Mouse (Mus musculus): ENCODE results near the gene Lancl1. TPM values are rescaled to one million over a fixed set of nuclear protein-coding genes. Genes with fewer than 3 reads are reported as not detected.

Lancl1 gene
- polyA plus RNA-seq, 1 experiment from 2014 or later = 133 TPM

DNA sequence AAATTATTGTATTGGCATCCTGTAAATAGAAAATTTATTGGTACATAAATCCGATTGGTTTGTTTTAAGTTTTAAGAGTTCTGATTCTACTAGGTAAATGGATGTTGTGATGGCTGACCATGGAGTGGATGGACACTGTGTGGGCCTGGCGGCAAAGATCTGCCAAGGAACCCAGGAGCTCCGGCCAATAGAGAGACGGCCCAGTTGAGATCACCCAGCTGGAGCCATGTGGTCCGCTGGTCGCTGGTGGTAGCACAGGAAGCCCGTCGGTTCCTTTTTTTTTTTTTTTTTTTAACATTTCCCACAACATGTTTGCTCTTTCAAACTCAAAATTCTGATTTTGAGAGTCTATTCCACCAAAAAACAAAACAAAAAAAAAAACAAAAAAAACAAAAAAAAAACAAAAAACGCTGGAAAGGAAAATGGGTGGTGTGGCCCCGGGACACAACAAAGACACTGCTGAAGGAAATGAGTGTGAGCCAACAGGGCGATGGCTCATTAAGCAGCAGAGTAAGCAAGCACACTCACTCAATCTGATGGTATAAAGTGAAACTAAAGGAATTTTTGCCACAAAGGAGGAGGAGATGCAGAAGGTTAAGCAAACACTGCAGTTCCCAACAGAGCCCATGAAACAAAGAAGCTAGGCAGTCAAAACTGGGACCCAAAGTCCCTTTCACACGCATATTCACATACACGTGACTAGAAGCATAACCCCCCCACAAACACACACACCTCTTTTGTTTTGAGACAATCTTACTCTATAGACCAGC is 21.4 kb downstream of the Lancl1 start:
- DNase-seq (ENCODE audit: low spot score) = no peak

DNA sequence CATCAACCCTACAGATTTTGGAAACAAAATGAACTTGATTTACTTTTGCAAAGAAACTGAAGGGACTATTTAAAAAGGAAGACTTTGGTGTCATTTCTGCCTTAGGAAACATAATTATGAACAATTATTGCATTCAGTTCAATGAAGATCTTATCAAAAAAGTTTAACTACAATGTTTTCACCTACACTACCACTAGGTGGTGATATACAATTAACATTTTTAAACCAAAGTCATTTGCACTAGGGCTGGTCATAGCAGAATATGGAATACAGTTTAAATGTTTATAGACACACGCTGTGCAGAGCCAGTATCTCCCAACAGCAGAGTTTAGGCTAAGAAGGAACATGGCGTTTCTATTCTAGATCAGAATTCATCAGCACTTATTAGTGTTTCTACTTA is 24.5 kb downstream of the Lancl1 start:
- DNase-seq (ENCODE audit: low spot score) = peak; percentile 5

GRCm38 (mm10) chr1:67010520-67010919 is 28.2 kb downstream of the Lancl1 start:
- no peak for DNase-seq (ENCODE audit: low spot score)

- DNase-seq (ENCODE audit: low spot score) = no peak
Observed at GRCm38 (mm10) chr1:67003699-67004098, 35.0 kb downstream of the Lancl1 start.

GRCm38 (mm10) chr1:67002226-67002625 is 36.4 kb downstream of the Lancl1 start:
- DNase-seq (ENCODE audit: low spot score) = no peak

GRCm38 (mm10) chr1:67001367-67001766 is 37.3 kb downstream of the Lancl1 start:
- no peak for DNase-seq (ENCODE audit: low spot score)

DNA sequence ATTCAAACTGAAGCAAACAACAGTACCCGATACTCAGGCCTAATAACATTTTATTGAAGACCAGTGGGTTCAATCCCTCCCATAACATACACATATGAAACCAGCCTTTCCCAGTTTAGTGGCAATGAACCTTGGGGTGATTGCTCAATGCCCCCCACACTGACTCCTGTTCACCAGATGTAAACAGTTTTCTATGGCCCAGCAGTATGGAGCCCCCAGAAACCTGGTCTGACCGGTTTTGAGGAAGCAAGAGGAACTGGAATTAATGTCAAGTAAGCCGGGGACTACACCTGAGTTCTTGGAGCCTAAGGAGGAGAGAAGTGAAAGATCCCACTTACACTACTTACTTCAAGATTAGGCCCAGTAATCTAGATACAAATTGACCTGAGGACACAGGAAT is 38.2 kb downstream of the Lancl1 start:
- no peak for DNase-seq (ENCODE audit: low spot score)

DNA sequence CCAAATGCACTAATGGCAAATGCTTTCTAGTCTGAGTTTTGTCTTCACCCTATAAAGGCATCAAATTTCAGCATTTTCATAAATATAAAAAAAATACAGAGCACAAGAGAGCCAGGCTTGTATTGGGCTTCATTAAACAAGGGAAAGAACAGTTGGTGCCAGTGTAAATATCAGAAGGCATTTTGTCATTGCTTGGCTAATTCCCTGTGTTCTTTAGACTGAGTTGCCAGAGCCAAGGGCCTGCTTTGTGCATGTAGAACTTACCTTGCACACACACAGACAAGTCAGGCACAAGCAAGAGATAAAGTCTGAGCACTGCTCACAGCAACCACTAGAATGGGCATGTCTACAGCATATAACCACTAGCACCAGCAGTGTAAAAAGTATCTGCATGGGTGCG is 40.1 kb downstream of the Lancl1 start:
- DNase-seq (ENCODE audit: low spot score) = no peak

DNA sequence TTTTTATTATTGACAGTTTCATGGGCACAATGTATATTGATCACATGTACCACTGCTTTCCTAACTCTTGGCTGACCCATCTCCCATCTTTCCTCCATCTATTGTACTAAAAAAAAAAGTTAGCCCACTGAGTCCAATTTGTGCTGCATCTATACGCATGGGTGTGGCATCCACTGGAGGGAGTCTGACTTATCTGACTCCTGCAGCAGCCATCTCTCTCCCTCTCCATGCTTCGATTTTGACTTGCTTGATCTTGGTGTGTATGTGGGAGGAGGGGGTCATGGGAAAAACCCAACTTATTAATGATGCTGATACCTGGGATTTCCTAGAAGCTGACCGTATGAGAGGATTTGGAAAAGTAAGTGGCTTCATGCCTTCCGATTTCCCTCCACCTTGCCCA is 40.5 kb downstream of the Lancl1 start:
- DNase-seq (ENCODE audit: low spot score) = no peak

DNA sequence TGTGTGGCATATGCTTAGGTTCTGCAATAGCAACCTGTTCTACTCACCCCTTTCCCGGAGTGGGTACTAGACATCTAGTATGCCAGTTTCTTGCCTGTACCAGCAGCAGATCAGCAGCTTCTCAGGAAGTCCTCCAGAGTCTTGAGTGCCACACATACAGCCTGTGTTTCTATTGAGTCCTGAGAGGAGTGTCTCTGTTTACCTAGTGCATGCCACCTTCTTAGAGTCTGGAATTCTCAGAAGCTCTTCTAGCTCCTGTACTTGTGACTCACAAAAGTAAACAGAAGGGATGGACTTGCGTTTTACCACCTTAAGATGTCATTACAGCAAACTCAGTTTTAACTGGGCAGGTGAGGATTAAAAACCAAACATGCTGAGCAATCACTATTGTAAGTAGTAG is 41.9 kb downstream of the Lancl1 start:
- DNase-seq (ENCODE audit: low spot score) = no peak

DNA sequence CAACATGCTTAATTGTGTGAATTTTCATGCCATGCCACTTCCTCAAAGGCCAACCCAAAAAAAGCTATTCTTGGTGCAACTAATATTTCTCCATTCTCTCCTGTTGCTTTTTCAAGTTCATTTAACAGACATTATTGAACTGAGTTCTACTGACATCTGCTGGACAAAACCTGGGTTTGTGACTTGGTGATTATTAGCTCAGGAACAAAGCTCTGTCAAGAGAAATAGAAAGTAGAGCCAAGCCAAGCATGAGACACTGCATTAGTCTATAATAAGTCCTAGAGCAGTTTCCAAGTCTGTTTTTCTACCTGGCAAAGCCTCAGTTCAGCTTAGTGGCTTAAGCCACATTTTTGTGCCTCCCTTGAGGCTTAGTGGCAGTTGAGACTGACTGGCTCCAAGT is 45.9 kb downstream of the Lancl1 start:
- no peak for DNase-seq (ENCODE audit: low spot score)

GRCm38 (mm10) chr1:66987558-66988190 is 51.0 kb downstream of the Lancl1 start:
- DNase-seq (ENCODE audit: low spot score) = no peak

DNA sequence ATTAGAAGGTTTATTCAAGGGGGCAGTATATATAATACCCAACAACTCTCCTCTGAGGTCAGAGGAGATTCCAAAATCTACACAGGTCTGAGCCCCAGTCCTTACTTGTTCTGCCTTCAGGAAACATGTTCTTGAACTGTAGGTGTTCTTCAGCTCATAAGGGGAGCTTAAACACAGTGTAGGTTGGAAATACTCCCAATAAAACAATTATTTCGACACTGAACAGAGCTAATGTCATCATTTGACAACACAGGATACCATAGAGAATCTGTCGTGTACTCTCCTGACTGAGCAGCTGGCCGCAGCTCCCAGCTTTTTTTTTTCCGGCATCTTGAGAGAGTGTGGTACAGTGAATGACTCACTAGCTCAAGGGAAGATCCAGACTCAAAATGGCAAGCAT is 52.8 kb downstream of the Lancl1 start:
- DNase-seq (ENCODE audit: low spot score) = no peak

- DNase-seq (ENCODE audit: low spot score) = no peak
Observed at GRCm38 (mm10) chr1:66985129-66985698, 53.5 kb downstream of the Lancl1 start.

GRCm38 (mm10) chr1:66980129-66980528 is 58.5 kb downstream of the Lancl1 start:
- no peak for DNase-seq (ENCODE audit: low spot score)

DNA sequence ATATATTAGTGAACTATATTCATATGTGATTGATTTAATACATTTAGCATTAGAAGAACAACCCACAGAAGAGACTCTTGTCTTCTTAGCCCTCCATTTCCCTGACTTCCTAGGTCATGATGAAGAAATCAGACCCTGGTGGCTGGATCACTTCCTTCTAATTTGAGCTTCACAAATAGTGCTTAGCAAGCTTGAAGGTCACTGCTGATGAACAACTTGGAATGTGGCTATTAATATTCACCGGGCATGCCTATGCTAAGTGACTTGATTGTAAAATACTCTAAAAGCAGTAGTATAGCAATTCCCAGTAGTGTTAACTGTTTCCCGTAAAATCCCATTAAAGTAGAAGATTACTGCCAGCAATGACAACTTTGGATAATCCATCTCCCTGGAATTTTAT is 63.2 kb downstream of the Lancl1 start:
- DNase-seq (ENCODE audit: low spot score) = no peak

DNA sequence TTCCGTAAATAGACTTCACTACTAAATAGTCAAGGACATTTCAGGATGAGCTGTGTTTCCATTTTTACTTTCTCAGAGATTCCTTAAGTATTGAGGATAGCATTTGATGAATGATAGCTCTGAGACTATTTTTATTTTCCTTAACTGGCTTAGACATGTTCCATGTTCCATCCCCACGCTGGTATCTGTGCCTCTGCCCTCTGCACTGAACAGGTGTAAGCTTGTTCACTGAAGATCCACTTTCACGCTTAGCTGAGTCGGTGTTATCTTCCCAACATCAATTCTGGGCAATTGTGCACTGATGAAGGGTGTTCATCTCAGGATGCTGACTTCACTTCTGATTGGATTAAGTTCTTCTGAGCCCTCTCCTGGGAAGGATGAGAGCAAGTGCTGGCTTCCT is 73.8 kb downstream of the Lancl1 start:
- no peak for DNase-seq (ENCODE audit: low spot score)

DNA sequence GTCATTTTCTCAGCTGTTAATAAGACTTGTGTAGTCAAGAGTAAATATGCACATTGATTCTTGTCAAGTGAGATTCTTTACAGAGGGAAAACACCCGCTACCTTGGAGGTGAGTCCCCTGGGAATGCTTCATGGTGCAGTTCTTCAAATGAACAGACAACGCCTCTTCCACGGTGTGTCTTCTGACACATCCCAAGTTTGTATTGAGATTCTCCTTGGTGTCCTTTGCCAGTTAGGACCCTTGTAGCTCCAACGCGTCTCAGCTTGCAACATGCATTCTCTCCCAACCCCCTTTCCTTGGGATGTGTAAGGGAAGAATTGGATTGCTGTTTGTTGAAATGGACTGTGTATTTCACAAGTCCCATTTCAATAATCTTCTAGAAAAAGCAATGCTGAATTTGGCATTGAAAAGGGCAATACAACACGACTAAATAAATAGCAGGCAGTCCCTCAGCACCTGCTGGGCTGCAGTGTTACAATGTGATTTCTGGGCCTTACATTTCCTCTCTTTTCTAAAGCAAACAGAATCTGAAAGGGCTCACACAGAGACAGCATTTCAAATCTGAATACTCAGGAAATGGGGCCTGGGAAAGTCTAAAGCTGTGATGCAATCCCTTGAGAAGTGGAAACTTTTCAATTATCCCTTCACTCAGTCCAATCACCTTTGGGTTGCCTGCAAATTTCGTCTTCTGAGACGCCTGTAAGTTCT is 78.0 kb downstream of the Lancl1 start:
- no peak for DNase-seq (ENCODE audit: low spot score)

DNA sequence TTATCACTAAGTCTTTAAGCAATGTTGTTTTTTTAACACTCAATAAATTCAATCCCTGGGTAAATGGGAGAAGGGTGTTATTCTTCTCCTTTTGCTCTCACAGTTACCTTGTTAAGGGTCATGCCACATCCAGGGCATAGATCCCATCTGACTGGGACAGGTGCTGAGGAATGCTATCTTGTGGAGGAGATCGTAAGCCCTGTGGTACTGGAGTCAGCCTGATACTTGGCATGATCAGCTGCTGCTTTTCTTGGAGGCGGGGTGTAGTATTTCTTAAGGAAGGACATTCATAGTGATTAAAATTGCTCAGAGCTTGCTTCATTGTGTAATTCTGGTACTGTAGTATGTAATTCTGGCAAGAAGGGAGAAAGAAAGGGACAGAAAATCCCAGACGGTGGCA is 81.3 kb downstream of the Lancl1 start:
- no peak for DNase-seq (ENCODE audit: low spot score)

GRCm38 (mm10) chr1:66951086-66951485 is 87.6 kb downstream of the Lancl1 start:
- no peak for DNase-seq (ENCODE audit: low spot score)

All from thymus, postnatal 0 days (tissue).